Mouse (Mus musculus) liver, embryonic 15.5 days (tissue): Measurements from ENCODE around the gene Abt1. TPM values are rescaled to one million over a fixed set of nuclear protein-coding genes. Genes with fewer than 3 reads are reported as not detected.

ENCODE experiments used
- ATAC-seq: fragments of 200-750 bp; cut with Nextera tagmentation; 2 replicates; pipeline ENCODE4 v1.8.0; 2017; ENCODE audit warnings: moderate number of reproducible peaks, mild to moderate bottlenecking, moderate library complexity; ENCODE audit not compliant: insufficient read depth
- H3K27ac ChIP-seq: fragments of 300-500 bp; sonication (generic); replicated peaks from 2 replicates; pipeline ENCODE4 v1.5.1; 2015; ENCODE audit warnings: mild to moderate bottlenecking, inconsistent platforms
- H3K27me3 ChIP-seq: fragments of 300-500 bp; sonication (generic); 2 replicates; pipeline ENCODE4 v1.6.1; 2015; ENCODE audit warnings: mild to moderate bottlenecking, inconsistent platforms
- H3K36me3 ChIP-seq: fragments of 300-500 bp; sonication (generic); replicated peaks from 2 replicates; pipeline ENCODE4 v1.6.1; 2015; ENCODE audit warnings: moderate library complexity, mild to moderate bottlenecking, inconsistent platforms
- H3K4me1 ChIP-seq: fragments of 300-500 bp; sonication (generic); replicated peaks from 2 replicates; pipeline ENCODE4 v1.6.1; 2015; ENCODE audit warnings: inconsistent platforms
- H3K4me2 ChIP-seq: fragments of 300-500 bp; sonication (generic); 2 replicates; pipeline ENCODE4 v1.6.1; 2015; ENCODE audit warnings: moderate library complexity, mild to moderate bottlenecking, inconsistent platforms
- H3K4me3 ChIP-seq: fragments of 300-500 bp; sonication (generic); replicated peaks from 2 replicates; pipeline ENCODE4 v1.5.1; 2015; ENCODE audit warnings: mild to moderate bottlenecking, inconsistent platforms
- H3K9ac ChIP-seq: fragments of 300-500 bp; sonication (generic); 2 replicates; pipeline ENCODE4 v1.6.1; 2015; ENCODE audit warnings: moderate library complexity, mild to moderate bottlenecking, inconsistent platforms
- H3K9me3 ChIP-seq: fragments of 300-500 bp; sonication (generic); replicated peaks from 2 replicates; pipeline ENCODE4 v1.6.1; 2016; ENCODE audit warnings: inconsistent platforms
- WGBS: fragments of 180-500 bp; shearing (Covaris S2); methylation state at CpG from one replicate; pipeline ENCODE4 v1.1.7; 2015; ENCODE audit warnings: mixed read lengths; ENCODE audit not compliant: insufficient replicate concordance; 5-methylcytosine and 5-hydroxymethylcytosine counted together
- polyA plus RNA-seq: library from polyadenylated mRNA; unstranded; fragments of >200 nt; fragmentation: Nextera tagmentation; extraction: Ambion mirVana; gene quantifications from 2 replicates; pipeline ENCODE4 v1.2.1, GENCODE M21; 2015

Abt1 gene
- polyA plus RNA-seq: 5.1 and 5.2 TPM in 2 replicates

DNA sequence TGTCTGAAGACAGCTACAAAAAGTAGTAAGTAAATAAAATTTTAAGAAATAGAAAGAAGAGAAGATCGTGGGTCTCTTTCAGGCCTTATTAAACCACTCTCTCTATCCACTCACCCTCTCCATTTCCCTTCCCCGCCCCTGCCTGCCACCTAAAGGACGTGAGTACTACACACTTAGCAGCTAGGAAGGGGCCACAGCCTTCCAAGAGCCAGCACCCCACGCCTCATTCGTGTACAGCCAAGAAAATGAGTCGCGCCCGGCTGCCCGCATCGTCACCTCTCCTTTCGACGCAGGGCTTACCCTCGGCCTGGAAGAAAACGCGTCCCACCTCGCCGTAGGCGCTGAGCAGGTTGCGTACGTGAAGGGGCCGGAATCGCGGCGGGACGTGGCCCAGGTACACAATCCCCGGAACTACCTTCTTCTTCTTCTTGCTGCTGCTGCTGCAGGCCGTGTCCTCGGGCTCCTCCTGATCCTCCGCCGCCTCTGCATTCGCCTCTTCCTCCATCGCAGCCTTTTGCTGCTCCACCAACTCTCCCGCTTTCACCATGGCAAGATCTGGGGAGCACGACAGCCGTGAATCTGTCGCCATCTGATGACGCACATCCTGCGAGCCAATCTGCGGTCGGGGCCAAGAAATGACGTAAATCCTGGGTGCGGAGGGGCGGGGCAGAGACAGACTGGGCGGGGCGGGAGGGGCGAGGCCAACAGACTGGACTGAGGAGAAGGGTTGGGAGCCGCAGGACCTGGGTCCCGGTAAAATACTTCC is at the start of gene Abt1:
Abt1 (minus strand) TSS at position 581 of the 766 bp plus-strand sequence.
- peak within 1 kb of the TSS; percentile 91 for H3K4me3 ChIP-seq
- under 1% methylated on average over 48 of the region's 48 CpGs for WGBS
- H3K4me1 ChIP-seq: peaks cover 49% of the 10 kb centered on the region
- H3K9me3 ChIP-seq: no peaks in the 10 kb centered on the region
- H3K4me2 ChIP-seq: peak within 1 kb of the TSS; percentile 89
- peak within 1 kb of the TSS; percentile 82 for H3K27ac ChIP-seq
- H3K27me3 ChIP-seq: no peaks in the 10 kb centered on the region
- H3K36me3 ChIP-seq: peaks cover 39% of the 10 kb centered on the region
- ATAC-seq: peak; percentile 62
- peak within 1 kb of the TSS; percentile 79 for H3K9ac ChIP-seq

DNA sequence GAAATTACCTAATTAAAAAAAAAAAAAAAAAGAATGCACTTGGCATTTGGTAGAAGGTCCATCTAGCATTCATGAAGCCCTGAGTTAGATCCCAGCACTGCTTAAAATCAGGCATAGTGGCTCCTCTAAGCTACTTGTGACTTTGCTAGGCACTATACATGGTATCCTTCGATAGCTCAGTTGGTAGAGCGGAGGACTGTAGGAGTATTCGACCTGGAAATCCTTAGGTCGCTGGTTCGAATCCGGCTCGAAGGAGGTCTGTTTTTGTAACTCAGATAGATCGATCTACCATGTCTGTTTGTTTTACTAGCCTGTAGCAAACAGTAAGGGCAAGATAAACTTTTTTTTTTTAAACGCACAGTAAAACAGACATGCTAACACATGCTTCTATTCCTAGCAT is 43.2 kb upstream of the Abt1 start:
- peaks cover 38% of the 10 kb centered on the region for H3K4me1 ChIP-seq
- no peaks in the 10 kb centered on the region for H3K36me3 ChIP-seq
- H3K9me3 ChIP-seq: no peaks in the 10 kb centered on the region
- peak overlapping the region; percentile 11 for H3K4me2 ChIP-seq
- H3K27ac ChIP-seq: no peak overlapping the region
- H3K27me3 ChIP-seq: no peaks in the 10 kb centered on the region
- ATAC-seq: peak; percentile 42
- no peak overlapping the region for H3K4me3 ChIP-seq
- 1% methylated on average over 9 of the region's 9 CpGs for WGBS
- H3K9ac ChIP-seq: no peak overlapping the region

DNA sequence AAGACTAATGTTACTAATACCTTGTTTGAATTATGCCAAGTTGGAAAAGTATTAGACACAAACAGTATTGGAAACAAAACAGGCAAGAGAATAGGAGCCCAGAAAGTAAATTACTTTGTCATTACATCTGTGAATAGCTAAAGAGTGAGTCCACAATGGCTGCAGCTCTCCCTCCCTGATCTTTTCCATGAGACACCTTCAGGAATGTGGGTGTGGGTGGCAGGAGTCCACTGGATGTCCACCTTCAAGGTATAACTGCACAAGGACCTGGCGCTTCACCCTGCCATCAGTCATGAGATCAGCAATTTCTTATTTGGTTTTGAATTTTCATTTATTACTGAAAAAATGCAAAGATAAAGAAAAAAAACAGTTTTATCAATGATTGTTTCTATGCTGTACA is 42.6 kb upstream of the Abt1 start:
- WGBS: 65% methylated on average over 1 of the region's 1 CpGs
- H3K4me2 ChIP-seq: peak overlapping the region; percentile 90

DNA sequence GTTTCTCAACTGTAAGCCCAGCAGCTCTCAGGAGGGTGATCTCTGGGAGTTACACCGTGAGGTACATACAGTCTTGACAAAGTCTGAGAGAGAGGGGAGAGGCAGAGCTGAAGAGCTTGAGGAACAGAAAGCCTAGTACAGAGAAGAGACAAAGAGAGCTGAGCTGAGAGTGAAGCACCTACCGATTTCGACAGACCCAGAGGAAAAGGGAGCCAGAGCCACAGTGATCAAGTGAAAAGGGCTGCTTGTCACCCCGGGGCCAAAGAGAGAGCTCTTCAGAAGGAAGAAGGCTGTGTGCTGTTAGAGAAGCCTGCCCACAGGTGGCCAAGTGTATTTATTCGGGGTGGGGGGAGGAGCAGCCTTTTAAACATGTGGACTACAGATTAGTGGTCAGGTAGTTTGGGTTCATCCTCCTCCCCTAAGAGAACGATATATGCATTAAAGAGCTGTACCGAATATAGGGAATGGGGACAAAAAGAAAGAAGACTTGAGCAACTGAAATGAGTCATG is 42.0 kb upstream of the Abt1 start, which contains the start of gene Btn1a1:
Btn1a1 (minus strand) TSS at position 302 of the 510 bp plus-strand sequence.
- Histone ChIP-seq H3K27ac (peak within 1 kb of the TSS; percentile 88), H3K9me3 (no peaks in the 10 kb centered on the region), H3K4me2 (peak within 1 kb of the TSS; percentile 90), H3K27me3 (no peaks in the 10 kb centered on the region), H3K36me3 (no peaks in the 10 kb centered on the region), H3K9ac (peak within 1 kb of the TSS; percentile 81), H3K4me3 (peak within 1 kb of the TSS; percentile 73), H3K4me1 (peaks cover 48% of the 10 kb centered on the region)
- WGBS: 2% methylated on average over 7 of the region's 7 CpGs
- ATAC-seq: no peak; the same call in 1 of the 2 replicates

More for the DNA sequence above, 42.6 kb upstream of the Abt1 start:
- H3K36me3 ChIP-seq: no peaks in the 10 kb centered on the region
- H3K27me3 ChIP-seq: no peaks in the 10 kb centered on the region
- peak overlapping the region; percentile 73 for H3K4me3 ChIP-seq
- H3K4me1 ChIP-seq: peaks cover 42% of the 10 kb centered on the region
- no peak for ATAC-seq
- H3K27ac ChIP-seq: no peak overlapping the region; the same call in 1 of the 2 replicates
- no peak overlapping the region for H3K9ac ChIP-seq
- H3K9me3 ChIP-seq: no peaks in the 10 kb centered on the region

DNA sequence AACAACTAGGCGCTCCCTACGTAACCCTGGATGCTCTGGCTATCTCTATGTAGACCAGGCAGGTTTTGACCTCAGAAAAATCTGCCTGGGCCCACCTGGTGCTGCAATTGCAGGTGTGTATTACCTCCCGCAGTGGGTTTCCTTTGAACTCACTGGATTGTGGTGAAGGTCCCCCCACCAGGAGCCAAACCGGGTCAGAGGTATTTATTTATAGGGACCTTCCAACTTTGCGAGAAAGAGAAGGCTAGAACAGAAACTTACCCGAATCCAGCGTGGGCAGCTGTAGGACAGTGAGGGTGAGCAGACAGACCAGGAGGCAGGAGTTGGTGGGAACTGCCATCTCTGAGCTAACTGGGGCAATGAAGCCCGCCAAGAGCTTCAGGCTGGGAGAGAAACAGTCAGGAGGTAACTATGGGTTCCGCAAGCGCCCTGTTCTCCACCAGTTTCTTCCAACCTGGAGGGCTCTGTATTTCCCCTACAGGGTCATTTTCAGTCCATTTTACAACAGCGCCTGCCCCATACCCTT is 41.2 kb upstream of the Abt1 start:
- peak overlapping the region; percentile 73 for H3K4me3 ChIP-seq
- peak overlapping the region; percentile 90 for H3K4me2 ChIP-seq
- H3K27me3 ChIP-seq: no peaks in the 10 kb centered on the region
- H3K9me3 ChIP-seq: no peaks in the 10 kb centered on the region
- peak overlapping the region; percentile 88 for H3K27ac ChIP-seq
- ATAC-seq: 0 out of 2 replicates have a peak, but pooled peaks have one; percentile 10
- peak overlapping the region; percentile 81 for H3K9ac ChIP-seq
- peaks cover 56% of the 10 kb centered on the region for H3K4me1 ChIP-seq
- H3K36me3 ChIP-seq: no peaks in the 10 kb centered on the region
- WGBS: under 1% methylated on average over 11 of the region's 11 CpGs

DNA sequence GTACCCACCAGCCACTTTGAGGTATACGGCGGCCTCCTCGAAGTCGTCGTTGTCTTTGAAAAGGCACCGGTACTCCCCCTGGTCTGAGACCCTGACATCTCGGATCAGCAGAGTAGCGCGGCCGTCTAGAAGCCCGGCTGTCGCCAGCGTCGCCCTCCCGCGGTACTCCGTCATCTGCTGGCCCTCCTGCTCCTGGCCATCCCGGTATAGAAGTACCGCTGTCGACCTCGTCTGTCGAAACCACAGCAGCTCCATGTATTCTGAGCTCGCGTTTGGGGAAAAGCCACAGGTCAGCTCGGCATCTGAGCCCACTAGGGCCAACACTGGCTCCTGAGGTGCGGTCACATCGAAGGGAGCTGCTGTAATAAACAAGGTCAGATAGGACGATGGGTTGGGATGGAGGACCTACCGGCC is 40.6 kb upstream of the Abt1 start:
- H3K4me3 ChIP-seq: peak overlapping the region; percentile 73
- peak overlapping the region; percentile 88 for H3K27ac ChIP-seq
- no peaks in the 10 kb centered on the region for H3K9me3 ChIP-seq
- H3K9ac ChIP-seq: peak overlapping the region; percentile 81
- H3K4me1 ChIP-seq: peaks cover 63% of the 10 kb centered on the region
- ATAC-seq: peak; percentile 46
- H3K27me3 ChIP-seq: no peaks in the 10 kb centered on the region
- H3K36me3 ChIP-seq: no peaks in the 10 kb centered on the region
- peak overlapping the region; percentile 90 for H3K4me2 ChIP-seq
- WGBS: under 1% methylated on average over 29 of the region's 29 CpGs

DNA sequence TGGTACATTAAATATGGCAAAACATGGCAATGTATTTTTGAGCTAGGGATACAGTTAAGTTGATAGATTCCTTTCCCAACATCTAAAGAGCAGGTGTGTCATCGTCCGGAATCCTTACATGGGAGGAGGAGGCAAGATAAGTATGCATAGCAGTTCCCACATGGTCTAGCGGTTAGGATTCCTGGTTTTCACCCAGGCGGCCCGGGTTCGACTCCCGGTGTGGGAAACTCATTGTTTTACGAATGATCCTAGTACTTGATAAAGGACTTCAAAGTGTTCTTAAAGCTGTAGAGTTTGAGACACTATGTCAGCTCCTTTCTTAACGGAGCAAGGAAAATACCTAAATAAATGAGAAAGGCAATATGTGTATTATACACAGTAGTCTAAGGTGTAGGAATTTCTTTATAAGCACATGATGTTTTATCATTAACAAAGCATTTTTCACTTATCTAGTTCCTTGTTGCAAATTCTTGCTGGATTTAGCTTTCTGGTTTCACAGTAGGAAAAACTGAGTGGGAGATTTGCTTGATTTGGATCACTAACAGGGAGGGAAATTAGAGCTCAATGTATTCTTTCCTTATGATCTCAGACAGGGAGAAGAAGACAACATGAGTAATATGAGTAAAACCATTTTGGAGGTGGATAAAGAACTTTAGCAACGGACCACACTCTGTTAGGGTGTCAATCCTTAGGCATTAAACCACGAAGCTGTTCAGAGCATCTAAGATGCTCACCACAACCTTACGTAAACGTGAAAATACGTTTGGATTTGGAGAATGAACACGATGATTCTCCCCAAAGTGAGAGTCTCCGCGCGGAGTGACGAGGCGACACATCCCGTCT is 39.9 kb upstream of the Abt1 start:
- H3K4me3 ChIP-seq: peak overlapping the region; percentile 73
- no peaks in the 10 kb centered on the region for H3K36me3 ChIP-seq
- H3K4me1 ChIP-seq: peaks cover 69% of the 10 kb centered on the region
- no peaks in the 10 kb centered on the region for H3K27me3 ChIP-seq
- under 1% methylated on average over 21 of the region's 21 CpGs for WGBS
- peak overlapping the region; percentile 90 for H3K4me2 ChIP-seq
- ATAC-seq: peak; percentile 17; the same call in 1 of the 2 replicates
- no peaks in the 10 kb centered on the region for H3K9me3 ChIP-seq
- H3K9ac ChIP-seq: peak overlapping the region; percentile 81
- peak overlapping the region; percentile 88 for H3K27ac ChIP-seq

DNA sequence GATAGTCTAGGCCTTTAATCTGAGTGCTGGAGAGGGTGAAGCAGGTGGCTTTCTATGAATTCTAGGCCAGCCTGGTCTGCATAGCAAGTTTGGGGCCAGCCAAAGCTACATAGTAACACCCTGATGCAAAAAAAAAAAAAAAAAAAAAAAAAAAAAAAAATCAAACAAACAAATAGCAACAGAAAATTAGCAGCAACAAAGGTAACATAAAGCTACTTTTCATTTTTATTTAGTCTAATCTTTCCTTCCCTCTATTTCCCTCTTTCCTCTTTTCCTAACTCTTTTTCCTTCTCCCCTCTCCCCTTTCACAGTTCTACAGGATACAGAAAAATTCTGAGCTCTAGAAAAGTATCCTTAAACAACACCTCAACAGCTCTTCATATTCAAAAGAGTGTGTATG is 39.0 kb upstream of the Abt1 start:
- Histone ChIP-seq H3K4me3 (no peak overlapping the region), H3K4me1 (peaks cover 78% of the 10 kb centered on the region), H3K9me3 (no peaks in the 10 kb centered on the region), H3K27me3 (no peaks in the 10 kb centered on the region), H3K27ac (no peak overlapping the region), H3K4me2 (no peak overlapping the region), H3K36me3 (no peaks in the 10 kb centered on the region), H3K9ac (no peak overlapping the region)
- no peak for ATAC-seq

DNA sequence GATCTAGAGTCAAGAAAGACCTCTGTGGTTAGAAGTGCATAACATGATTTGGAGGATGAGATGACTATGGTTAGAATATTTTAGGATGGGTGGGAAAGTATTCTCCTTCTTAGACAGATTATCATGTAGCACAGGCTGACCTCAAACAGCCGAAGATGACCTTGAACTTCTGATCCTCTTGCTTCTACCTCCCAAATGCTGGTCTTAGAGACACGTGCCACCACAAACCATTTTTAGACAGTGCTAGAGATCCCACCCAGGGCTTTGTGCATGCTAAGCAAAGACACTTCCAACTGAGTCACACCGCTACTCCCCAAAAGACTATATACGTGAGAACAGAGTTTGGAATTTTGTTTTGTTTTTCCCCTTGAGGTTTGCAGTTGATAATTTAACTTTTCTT is 38.4 kb upstream of the Abt1 start:
- Histone ChIP-seq H3K4me1 (peaks cover 84% of the 10 kb centered on the region), H3K36me3 (no peaks in the 10 kb centered on the region), H3K9me3 (no peaks in the 10 kb centered on the region), H3K27ac (no peak overlapping the region), H3K4me2 (no peak overlapping the region), H3K9ac (no peak overlapping the region), H3K27me3 (no peaks in the 10 kb centered on the region), H3K4me3 (no peak overlapping the region)
- WGBS: 68% methylated on average over 4 of the region's 4 CpGs
- ATAC-seq: no peak

DNA sequence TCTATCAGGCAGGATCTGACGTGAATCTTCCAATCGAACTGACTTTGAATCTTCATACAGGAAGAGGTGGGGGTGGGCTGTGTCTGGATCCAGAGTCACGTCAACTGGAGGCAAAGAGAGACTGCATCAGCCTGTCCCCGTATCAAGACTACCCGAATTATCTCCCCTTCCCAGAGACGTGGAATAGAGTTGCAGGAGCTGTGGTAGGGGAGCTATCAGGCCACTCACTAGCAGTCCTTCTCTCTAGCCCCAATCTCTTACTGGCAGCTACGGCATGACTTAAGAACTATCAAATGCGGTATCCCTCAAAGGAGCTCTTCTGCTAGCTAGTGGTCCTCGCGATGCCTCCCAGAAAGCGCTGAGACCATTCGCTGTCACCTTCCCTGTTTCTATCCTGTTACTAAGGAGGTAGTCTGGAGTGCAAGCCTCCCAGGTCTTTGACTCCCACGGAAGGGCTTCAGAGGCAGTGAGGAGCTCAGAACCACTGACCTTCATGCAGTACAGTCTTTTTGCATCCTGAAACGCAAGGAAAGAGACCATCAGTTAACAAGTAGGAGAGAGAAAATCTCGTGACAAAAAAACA is 35.7 kb upstream of the Abt1 start:
- Histone ChIP-seq H3K9me3 (no peaks in the 10 kb centered on the region), H3K4me3 (peak overlapping the region; percentile 39), H3K9ac (peak overlapping the region; percentile 49), H3K27me3 (no peaks in the 10 kb centered on the region), H3K4me1 (peaks cover 66% of the 10 kb centered on the region), H3K27ac (peak overlapping the region; percentile 90), H3K36me3 (no peaks in the 10 kb centered on the region), H3K4me2 (peak overlapping the region; percentile 68)
- WGBS: 5% methylated on average over 15 of the region's 15 CpGs
- peak; percentile 91 for ATAC-seq
